ENCODE assay signal across 10 mouse cellular contexts in the genomic region with DNA sequence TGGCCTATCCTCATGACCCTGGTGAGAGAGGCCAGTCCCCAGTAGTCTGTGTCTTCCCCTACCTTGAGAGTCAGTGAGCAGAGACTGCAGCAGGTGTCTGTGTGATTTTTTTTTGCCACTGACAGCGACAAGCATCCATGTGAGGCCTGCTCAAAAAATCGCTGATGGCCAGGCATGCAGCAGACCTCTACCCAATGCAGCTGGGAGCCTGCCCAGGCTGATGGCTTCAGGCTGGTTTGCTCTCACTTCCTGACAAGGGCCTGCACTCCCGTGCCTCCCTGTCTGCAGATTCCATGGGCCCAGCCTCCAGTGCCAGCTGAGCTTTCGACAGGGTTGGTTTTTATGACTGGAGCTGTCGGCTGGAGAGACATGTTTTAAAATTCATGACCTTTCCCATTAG.
DNase-seq lines count a peak whose midpoint lies in the region; ATAC-seq lines count a peak whose summit lies in the region.
"Had no signal": no experiment of that assay in that cellular context is flagged by ENCODE, and none has a peak within 500 bp of the region (broad histone marks: within the 10 kb centered on the region; RNA-seq: fewer than 3 reads in every experiment).

No protein-coding gene starts in this region.

- no peak overlapping the region for H3K4me3 ChIP-seq in heart, embryonic 14.5 days (ENCODE audit: control insufficient read depth in 1 of 2, insufficient read depth in 1 of 2, low read depth in 1 of 2, low read length in 2 of 2)
- H3K4me3 ChIP-seq: lung, embryonic 15.5 days had no signal

- DNase-seq in adrenal gland, postnatal 10 days, result peak; percentile 15
- DNase-seq in adrenal gland, adult (ENCODE audit: inconsistent age in 2 of 2, low spot score in 1 of 2), result no peak
- no peak for DNase-seq in heart, adult 9 months (ENCODE audit: low spot score in 2 of 2)
- DNase-seq in lung, postnatal 10 days, result peak; percentile 34
- no peak for DNase-seq in lung, postnatal 25 days (ENCODE audit: low spot score)
- DNase-seq in heart, postnatal 10 days, result peak; percentile 44 to 48
- no peak for DNase-seq in thymus, postnatal 14 days

- intact Hi-C loops in heart, postnatal 10 days (cut with DNase I), result no loop called here

- no peaks in the 10 kb centered on the region for H3K36me3 ChIP-seq in heart, embryonic 14.5 days (ENCODE audit: control insufficient read depth, insufficient read depth, low read length)
- H3K36me3 ChIP-seq: lung, embryonic 15.5 days had no signal

- ATAC-seq in heart, embryonic 14.5 days (ENCODE audit: insufficient number of reproducible peaks, insufficient read depth, low FRiP score, low read depth), result no peak
- ATAC-seq: forebrain, embryonic 14.5 days had no signal

- H3K9me3 ChIP-seq in heart, embryonic 14.5 days (ENCODE audit: control insufficient read depth, low read length), result peaks cover 13% of the 10 kb centered on the region; the same call in 1 of the 2 replicates
- H3K9me3 ChIP-seq: lung, embryonic 15.5 days had no signal

- 30% methylated on average over 5 of the region's 5 CpGs for WGBS in heart, embryonic 14.5 days

- no peak overlapping the region for H3K4me2 ChIP-seq in heart, embryonic 14.5 days (ENCODE audit: low read length)
- H3K4me2 ChIP-seq: lung, embryonic 15.5 days had no signal

- H3K27me3 ChIP-seq in heart, embryonic 14.5 days (ENCODE audit: control insufficient read depth, insufficient read depth, low read length), result no peaks in the 10 kb centered on the region
- H3K27me3 ChIP-seq: lung, embryonic 15.5 days had no signal

- H3K27ac ChIP-seq in heart, embryonic 14.5 days (replicated peaks in 1 of 2; ENCODE audit: control insufficient read depth in 1 of 2, insufficient read depth in 1 of 2, low read depth in 2 of 2, low read length in 2 of 2), result peak overlapping the region; percentile 26 to 57; a peak in 3 of 4 replicates
- H3K27ac ChIP-seq: lung, embryonic 15.5 days had no signal

- peaks cover 9 to 14% of the 10 kb centered on the region in 2 experiments for H3K4me1 ChIP-seq in heart, embryonic 14.5 days (ENCODE audit: control insufficient read depth in 2 of 2, insufficient read depth in 2 of 2, low read length in 2 of 2)

- H3K9ac ChIP-seq in heart, embryonic 14.5 days (ENCODE audit: low read length), result no peak overlapping the region
- H3K9ac ChIP-seq: lung, embryonic 15.5 days had no signal

Comparison
In these comparisons a context has a peak if more than half of its experiments do, and no peak if none do; other contexts are left out.
1. DNase-seq: peak in adrenal gland, postnatal 10 days (single experiment), lung, postnatal 10 days (single experiment) and heart, postnatal 10 days (2 of 2); none in adrenal gland, adult (0 of 2), heart, adult 9 months (0 of 2), lung, postnatal 25 days (single experiment) and thymus, postnatal 14 days (single experiment).